Mouse (Mus musculus): ENCODE measurements around the gene Anln. TPM values are rescaled to one million over a fixed set of nuclear protein-coding genes. Genes with fewer than 3 reads are reported as not detected.
A peak's percentile ranks its signal among the peaks of the same experiment; 100 is the strongest.
"Not testable (repeated sequence)": the region's sequence is repeated elsewhere in the genome, so short reads cannot be mapped to it uniquely, and the experiment has no call there.

The Anln gene
- polyA plus RNA-seq, 1 experiment from 2014 or later: 31.4 TPM

- peak overlapping the region; percentile 41; the same call in 1 of the 2 replicates for H3K27ac ChIP-seq
- DNase-seq (ENCODE audit: low spot score): no peak
- WGBS: 79% methylated on average over 3 of the region's 3 CpGs
- H3K4me1 ChIP-seq (replicated peaks): peaks cover 17% of the 10 kb centered on the region
- H3K36me3 ChIP-seq: no peaks in the 10 kb centered on the region
- H3K9me3 ChIP-seq: no peaks in the 10 kb centered on the region
- no peaks in the 10 kb centered on the region for H3K27me3 ChIP-seq (ENCODE audit: insufficient read depth, poor library complexity, severe bottlenecking)
- H3K4me3 ChIP-seq: no peak overlapping the region
These were observed 30.9 kb upstream of the Anln start for GRCm38 (mm10) chr9:22419877-22420276.

- Histone ChIP-seq H3K4me3 (no peak overlapping the region), H3K27ac (no peak overlapping the region), H3K27me3 (ENCODE audit: insufficient read depth, poor library complexity, severe bottlenecking) (peaks cover 12% of the 10 kb centered on the region), H3K4me1 (replicated peaks) (peaks cover 22% of the 10 kb centered on the region), H3K9me3 (no peaks in the 10 kb centered on the region), H3K36me3 (no peaks in the 10 kb centered on the region)
- 57% methylated on average over 6 of the region's 6 CpGs for WGBS
- no peak for DNase-seq (ENCODE audit: low spot score)
These were observed 28.6 kb upstream of the Anln start for GRCm38 (mm10) chr9:22417547-22417946.

GRCm38 (mm10) chr9:22416187-22416586 is 27.2 kb upstream of the Anln start:
- Histone ChIP-seq H3K4me1 (replicated peaks) (peaks cover 29% of the 10 kb centered on the region), H3K36me3 (no peaks in the 10 kb centered on the region), H3K4me3 (no peak overlapping the region), H3K27me3 (ENCODE audit: insufficient read depth, poor library complexity, severe bottlenecking) (peaks cover 14% of the 10 kb centered on the region), H3K27ac (no peak overlapping the region), H3K9me3 (no peaks in the 10 kb centered on the region)
- no peak for DNase-seq (ENCODE audit: low spot score)
- 87% methylated on average over 3 of the region's 3 CpGs for WGBS

- peak within 1 kb of the TSS; percentile 89 for H3K27ac ChIP-seq
- peak; percentile 97 for DNase-seq (ENCODE audit: low spot score)
These were observed 22.2 kb upstream of the Anln start, which contains the start of gene 9530077C05Rik for GRCm38 (mm10) chr9:22411002-22411857. Gene 9530077C05Rik (plus strand): TSS chr9:22411513.

GRCm38 (mm10) chr9:22409501-22409900 is 20.5 kb upstream of the Anln start:
- peaks cover 10% of the 10 kb centered on the region; the same call in 1 of the 2 replicates for H3K4me1 ChIP-seq (replicated peaks)
- H3K27ac ChIP-seq: no peak overlapping the region
- no peak overlapping the region for H3K4me3 ChIP-seq
- no peaks in the 10 kb centered on the region for H3K36me3 ChIP-seq
- H3K27me3 ChIP-seq (ENCODE audit: insufficient read depth, poor library complexity, severe bottlenecking): peaks cover 11% of the 10 kb centered on the region
- no peak for DNase-seq (ENCODE audit: low spot score)
- WGBS: 78% methylated on average over 7 of the region's 7 CpGs
- H3K9me3 ChIP-seq: no peaks in the 10 kb centered on the region

More at GRCm38 (mm10) chr9:22411002-22411857, 22.2 kb upstream of the Anln start, which contains the start of gene 9530077C05Rik:
- Histone ChIP-seq H3K27me3 (ENCODE audit: insufficient read depth, poor library complexity, severe bottlenecking) (peaks cover 14% of the 10 kb centered on the region), H3K36me3 (no peaks in the 10 kb centered on the region), H3K4me1 (replicated peaks) (peaks cover 11% of the 10 kb centered on the region; the same call in 1 of the 2 replicates), H3K9me3 (no peaks in the 10 kb centered on the region), H3K4me3 (peak within 1 kb of the TSS; percentile 73)
- WGBS: under 1% methylated on average over 43 of the region's 43 CpGs

GRCm38 (mm10) chr9:22408344-22408743 is 19.4 kb upstream of the Anln start:
- WGBS: 34% methylated on average over 4 of the region's 4 CpGs
- not testable (repeated sequence) for H3K36me3 ChIP-seq; H3K9me3 ChIP-seq; H3K27me3 ChIP-seq (ENCODE audit: insufficient read depth, poor library complexity, severe bottlenecking); H3K4me3 ChIP-seq; H3K27ac ChIP-seq; H3K4me1 ChIP-seq (replicated peaks); DNase-seq (ENCODE audit: low spot score)

- H3K27me3 ChIP-seq (ENCODE audit: insufficient read depth, poor library complexity, severe bottlenecking); H3K4me3 ChIP-seq; H3K27ac ChIP-seq; H3K36me3 ChIP-seq; DNase-seq (ENCODE audit: low spot score); H3K4me1 ChIP-seq (replicated peaks); H3K9me3 ChIP-seq: not testable (repeated sequence)
- WGBS: 83% methylated on average over 4 of the region's 4 CpGs
These were observed 18.6 kb upstream of the Anln start for GRCm38 (mm10) chr9:22407633-22408032.

GRCm38 (mm10) chr9:22405414-22405813 is 16.4 kb upstream of the Anln start:
- no peaks in the 10 kb centered on the region for H3K4me1 ChIP-seq (replicated peaks)
- 80% methylated on average over 3 of the region's 3 CpGs for WGBS
- DNase-seq (ENCODE audit: low spot score): no peak

GRCm38 (mm10) chr9:22403501-22403900 is 14.5 kb upstream of the Anln start:
- H3K27me3 ChIP-seq (ENCODE audit: insufficient read depth, poor library complexity, severe bottlenecking); H3K4me3 ChIP-seq; H3K4me1 ChIP-seq (replicated peaks); H3K36me3 ChIP-seq; DNase-seq (ENCODE audit: low spot score); H3K9me3 ChIP-seq; H3K27ac ChIP-seq: not testable (repeated sequence)
- WGBS: 71% methylated on average over 2 of the region's 2 CpGs

More at GRCm38 (mm10) chr9:22405414-22405813, 16.4 kb upstream of the Anln start:
- H3K4me3 ChIP-seq: no peak overlapping the region
- H3K27me3 ChIP-seq (ENCODE audit: insufficient read depth, poor library complexity, severe bottlenecking): no peaks in the 10 kb centered on the region
- H3K36me3 ChIP-seq: no peaks in the 10 kb centered on the region
- H3K9me3 ChIP-seq: no peaks in the 10 kb centered on the region
- no peak overlapping the region for H3K27ac ChIP-seq

GRCm38 (mm10) chr9:22402976-22403375 is 14.0 kb upstream of the Anln start:
- 89% methylated on average over 3 of the region's 3 CpGs for WGBS
- H3K4me1 ChIP-seq (replicated peaks): no peaks in the 10 kb centered on the region
- no peak for DNase-seq (ENCODE audit: low spot score)
- no peak overlapping the region for H3K27ac ChIP-seq
- no peaks in the 10 kb centered on the region for H3K27me3 ChIP-seq (ENCODE audit: insufficient read depth, poor library complexity, severe bottlenecking)
- no peaks in the 10 kb centered on the region for H3K9me3 ChIP-seq
- no peak overlapping the region for H3K4me3 ChIP-seq
- H3K36me3 ChIP-seq: no peaks in the 10 kb centered on the region

GRCm38 (mm10) chr9:22402001-22402400 is 13.0 kb upstream of the Anln start:
- no peaks in the 10 kb centered on the region for H3K4me1 ChIP-seq (replicated peaks)
- no peak for DNase-seq (ENCODE audit: low spot score)
- H3K36me3 ChIP-seq: no peaks in the 10 kb centered on the region
- WGBS: 85% methylated on average over 6 of the region's 6 CpGs
- no peak overlapping the region for H3K4me3 ChIP-seq
- H3K27ac ChIP-seq: no peak overlapping the region
- H3K27me3 ChIP-seq (ENCODE audit: insufficient read depth, poor library complexity, severe bottlenecking): no peaks in the 10 kb centered on the region
- H3K9me3 ChIP-seq: no peaks in the 10 kb centered on the region

- WGBS: 82% methylated on average over 4 of the region's 4 CpGs
These were observed 10.0 kb upstream of the Anln start for GRCm38 (mm10) chr9:22399021-22399420.

GRCm38 (mm10) chr9:22394725-22395124 is 5.7 kb upstream of the Anln start:
- peaks cover 3% of the 10 kb centered on the region; the same call in 1 of the 2 replicates for H3K4me1 ChIP-seq (replicated peaks)
- H3K36me3 ChIP-seq: no peaks in the 10 kb centered on the region
- no peaks in the 10 kb centered on the region for H3K27me3 ChIP-seq (ENCODE audit: insufficient read depth, poor library complexity, severe bottlenecking)
- H3K27ac ChIP-seq: no peak overlapping the region
- no peak overlapping the region for H3K4me3 ChIP-seq
- no peaks in the 10 kb centered on the region for H3K9me3 ChIP-seq
- DNase-seq (ENCODE audit: low spot score): no peak
- 91% methylated on average over 2 of the region's 2 CpGs for WGBS

More at GRCm38 (mm10) chr9:22399021-22399420, 10.0 kb upstream of the Anln start:
- H3K4me1 ChIP-seq (replicated peaks): no peaks in the 10 kb centered on the region
- H3K36me3 ChIP-seq: no peaks in the 10 kb centered on the region
- H3K27me3 ChIP-seq (ENCODE audit: insufficient read depth, poor library complexity, severe bottlenecking): no peaks in the 10 kb centered on the region
- no peak overlapping the region for H3K4me3 ChIP-seq
- no peaks in the 10 kb centered on the region for H3K9me3 ChIP-seq
- no peak overlapping the region for H3K27ac ChIP-seq
- no peak for DNase-seq (ENCODE audit: low spot score)

Data from hindbrain, embryonic 10.5 days (tissue).